Mouse (Mus musculus): ENCODE results near the gene Auts2. TPM values are rescaled to one million over a fixed set of nuclear protein-coding genes. Genes with fewer than 3 reads are reported as not detected.
A peak's percentile ranks its signal among the peaks of the same experiment; 100 is the strongest.
"Not testable (repeated sequence)": the region's sequence is repeated elsewhere in the genome, so short reads cannot be mapped to it uniquely, and the experiment has no call there.

The Auts2 gene
- 10 to 100 TPM; 24.3 to 29.9 TPM for total RNA-seq (2021)
- long read RNA-seq, experiment 1, partial matches to known transcripts: 0 of 3 reads
- long read RNA-seq, experiment 1, other reads (novel, unspliced or antisense): 3 of 3 reads
- long read RNA-seq, experiment 2: 0 reads

DNA sequence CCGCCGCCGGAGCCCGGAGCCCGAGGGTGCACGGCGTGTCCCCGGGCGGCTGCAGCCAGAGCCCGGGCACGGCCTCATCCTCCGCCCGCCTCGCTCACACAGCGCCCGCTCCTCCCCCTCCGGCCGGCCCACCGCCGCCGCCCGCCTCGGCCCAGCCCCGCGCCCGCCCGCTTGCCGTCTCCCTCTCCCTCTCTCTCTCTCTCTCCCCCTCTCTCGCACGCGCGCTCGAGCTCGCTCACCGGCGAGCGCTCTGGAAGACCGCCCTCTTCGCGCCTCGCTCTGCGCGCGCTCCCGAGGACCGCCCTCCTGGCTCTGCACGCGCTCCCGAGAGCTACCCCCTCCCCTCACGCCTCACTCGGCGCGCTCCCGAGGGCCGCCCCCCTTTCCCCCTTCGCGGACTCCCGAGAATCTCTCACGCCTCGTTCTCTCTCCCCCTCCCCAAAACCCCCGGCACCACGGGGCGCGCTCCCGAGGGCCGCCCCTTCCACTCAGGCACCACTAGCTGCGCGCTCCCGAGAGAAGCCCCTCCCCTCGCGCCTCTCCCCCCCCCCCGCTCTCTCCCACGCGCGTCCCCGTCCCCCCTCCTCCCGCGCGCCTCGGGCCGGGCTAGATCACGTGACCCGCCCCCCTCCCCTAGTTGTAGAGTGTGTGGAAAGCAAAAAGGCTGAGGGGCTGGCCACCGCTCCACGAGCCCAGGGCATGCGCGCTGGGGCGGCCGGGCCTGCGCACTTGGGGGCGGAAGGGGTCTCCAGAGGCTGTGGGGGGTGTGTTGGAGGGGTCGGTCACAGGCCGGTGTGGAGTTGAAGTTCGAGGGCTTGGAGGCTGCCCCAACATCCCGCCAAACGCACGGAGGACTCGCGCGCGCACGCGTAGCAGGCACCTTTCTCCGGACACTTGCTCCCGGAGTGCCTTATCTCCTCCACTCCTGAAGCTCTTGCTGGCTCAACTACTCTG, at the start of gene Auts2:
TSS of gene Auts2 (minus strand) at position 227 of the 954 bp plus-strand sequence.
- peak; percentile 86 to 92 for DNase-seq

DNA sequence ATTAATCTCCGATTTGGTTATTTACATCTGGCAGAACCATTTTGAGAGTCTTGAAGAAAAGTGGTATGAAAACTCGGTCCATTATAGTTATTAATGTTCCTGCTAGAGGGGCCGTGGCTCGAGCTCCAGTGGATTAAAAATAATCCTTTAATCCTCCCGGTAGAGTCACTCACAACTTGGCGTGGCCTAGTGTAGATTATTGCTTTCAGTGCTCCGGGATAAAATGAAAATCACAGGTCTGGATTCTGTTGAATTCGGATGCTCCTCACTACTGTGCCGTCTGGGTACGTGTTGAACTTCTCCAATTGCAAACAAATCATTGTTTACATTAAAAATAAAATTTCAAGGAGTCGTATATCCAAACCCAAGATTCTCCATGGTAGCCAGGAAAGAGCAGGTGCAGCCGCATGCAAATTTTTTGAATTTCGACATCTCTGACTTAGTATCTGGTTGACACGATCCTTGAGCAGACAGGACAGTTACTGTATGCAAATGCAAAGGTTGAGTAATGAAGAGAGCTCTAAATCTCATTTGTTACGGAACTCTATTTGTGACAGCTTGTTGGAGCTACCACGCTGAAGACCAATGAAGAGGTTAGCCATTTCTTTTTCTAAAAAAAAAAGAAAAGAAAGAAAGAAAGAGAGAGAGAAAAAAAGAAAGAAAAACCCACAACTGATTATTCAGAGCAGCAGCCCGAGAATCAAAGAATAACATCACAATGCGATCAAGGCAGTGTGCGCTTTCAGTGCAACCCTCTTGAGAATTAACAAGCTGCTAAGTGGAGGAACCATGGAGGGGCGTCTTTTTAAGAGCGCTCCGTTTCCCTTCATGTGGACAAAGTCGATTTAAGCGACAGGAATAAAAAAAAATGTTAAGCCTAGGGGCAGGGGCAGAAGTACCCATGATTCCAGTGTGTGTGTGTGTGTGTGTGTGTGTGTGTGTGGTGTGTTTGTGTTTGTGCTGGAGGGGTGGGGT, 48.9 kb upstream of the Auts2 start:
- no peak for DNase-seq

DNA sequence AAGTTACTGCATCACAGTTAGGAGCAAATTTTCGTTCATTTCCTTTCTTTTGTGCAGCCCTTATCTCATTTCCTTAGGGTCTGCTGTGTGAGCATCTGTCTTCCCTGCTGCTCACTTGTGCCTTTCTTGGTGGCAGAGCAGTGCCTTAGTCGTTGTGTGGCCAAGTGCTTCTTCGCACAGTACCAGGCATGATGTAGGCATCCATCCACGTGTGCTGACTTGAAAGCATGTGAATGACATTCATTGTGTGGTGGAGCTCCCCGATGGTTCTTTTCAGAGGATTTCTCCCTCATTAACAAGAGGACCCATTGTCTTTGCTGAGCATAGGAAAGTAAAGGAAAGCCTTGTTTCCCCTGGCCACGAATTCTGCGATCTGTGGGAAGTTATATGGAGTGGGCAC, 36.6 kb upstream of the Auts2 start:
- DNase-seq: no peak

GRCm38 (mm10) chr5:132560771-132561170, 17.6 kb upstream of the Auts2 start:
- not testable (repeated sequence) for DNase-seq

DNA sequence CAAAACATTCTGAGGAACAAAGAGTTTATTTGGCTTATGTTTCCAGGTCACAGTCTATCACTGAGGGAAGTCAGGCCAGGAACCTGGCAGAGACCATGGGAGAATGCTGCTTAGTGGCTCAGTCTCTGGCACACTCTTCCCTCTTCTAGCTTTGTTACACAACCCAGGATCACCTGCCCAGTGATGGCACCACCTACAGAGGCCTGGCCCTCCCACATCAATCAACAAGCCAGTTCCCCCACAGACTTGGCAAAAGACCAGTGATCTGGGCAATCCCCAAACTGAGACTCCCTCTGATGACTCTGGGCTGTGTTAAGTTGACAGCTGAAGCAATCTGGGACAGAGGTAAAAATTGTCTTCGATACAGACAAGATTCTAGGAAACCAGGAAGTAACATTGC, 2.6 kb upstream of the Auts2 start:
- DNase-seq: peak; percentile 43 to 73

GRCm38 (mm10) chr5:132544176-132544995, 1.2 kb upstream of the Auts2 start:
- DNase-seq: peak; percentile 24 to 41

GRCm38 (mm10) chr5:132542381-132543020, 643 bp downstream of the Auts2 start:
- peak; percentile 4 to 42 for DNase-seq

DNA sequence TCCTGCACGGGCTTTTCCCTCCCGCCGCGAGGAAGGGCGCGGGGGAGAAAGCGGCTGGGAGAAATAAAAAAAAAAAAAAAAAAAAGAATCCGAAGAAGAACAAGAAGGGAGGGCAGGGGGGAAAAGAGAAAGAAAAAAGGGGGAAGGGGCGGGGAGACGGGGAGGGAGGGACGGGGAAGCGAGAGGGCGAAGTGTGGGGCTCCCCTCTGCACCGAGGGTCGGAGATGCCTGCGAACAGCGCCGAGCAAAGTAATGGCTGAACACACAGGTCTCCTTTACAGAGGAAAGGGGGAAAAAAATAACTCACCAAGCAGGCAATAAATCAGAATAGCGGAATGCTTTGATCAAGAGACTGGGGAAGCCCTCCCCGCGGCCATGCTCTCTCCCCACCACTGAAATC, 1.2 kb downstream of the Auts2 start:
- no peak for DNase-seq

DNA sequence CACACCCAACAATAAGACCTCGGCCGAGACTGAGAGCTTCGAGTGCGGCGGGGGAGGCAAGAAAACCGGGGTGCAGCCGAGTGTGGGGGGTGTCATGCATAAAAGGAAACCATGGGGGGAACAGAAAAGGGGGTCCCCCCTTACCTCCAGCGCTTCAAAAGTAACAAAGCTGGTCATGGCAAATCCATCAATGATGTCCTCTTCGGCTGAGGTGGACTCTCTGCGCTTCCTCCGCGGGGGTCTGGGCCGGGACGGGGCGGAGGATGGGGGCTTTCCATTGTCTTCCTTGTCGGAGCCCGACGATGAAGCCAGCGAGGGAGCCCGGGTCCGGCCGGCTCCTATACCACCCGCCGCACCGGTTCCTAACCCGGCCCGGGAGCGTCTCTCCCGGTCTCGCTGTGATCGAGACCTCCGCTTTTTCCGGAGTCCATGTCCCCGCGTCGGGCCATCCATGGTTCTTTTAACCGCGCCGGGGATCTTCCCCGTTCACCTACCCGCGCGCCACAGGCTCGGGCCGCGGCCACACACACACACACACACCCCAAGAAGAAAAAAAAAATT, 1.7 kb downstream of the Auts2 start:
- DNase-seq: peak; percentile 14 to 57

DNA sequence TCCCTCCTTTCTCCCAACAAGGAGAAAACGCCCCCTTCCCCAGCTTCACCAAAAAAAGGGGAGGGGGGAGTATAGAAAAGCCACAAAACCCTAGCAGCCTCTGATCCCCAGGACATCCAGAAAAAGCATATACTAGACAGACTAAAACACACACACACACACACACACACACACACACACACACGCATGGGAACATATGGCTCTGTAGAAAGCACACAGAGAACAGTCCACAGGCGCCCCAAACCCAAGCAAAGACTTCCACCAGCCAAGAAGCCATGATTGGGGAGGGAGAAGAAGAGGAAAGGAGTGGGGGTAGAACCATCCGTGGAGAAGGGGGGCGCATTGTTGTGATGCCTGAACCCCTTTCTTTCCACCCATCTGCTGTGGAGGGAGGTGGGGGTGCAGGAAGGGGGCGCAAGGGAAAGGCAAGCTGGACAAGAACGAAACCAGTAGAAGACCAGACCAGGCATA, 2.3 kb downstream of the Auts2 start:
- DNase-seq: peak in 1 of 2 experiments; percentile 29

GRCm38 (mm10) chr5:132537475-132537874, 5.7 kb downstream of the Auts2 start:
- DNase-seq: no peak

GRCm38 (mm10) chr5:132526395-132526794, 16.7 kb downstream of the Auts2 start:
- no peak for DNase-seq

- DNase-seq: peak; percentile 18 to 30
Observed at GRCm38 (mm10) chr5:132521358-132521873, 21.7 kb downstream of the Auts2 start.

- DNase-seq: no peak
Observed at GRCm38 (mm10) chr5:132517879-132518278, 25.3 kb downstream of the Auts2 start.

DNA sequence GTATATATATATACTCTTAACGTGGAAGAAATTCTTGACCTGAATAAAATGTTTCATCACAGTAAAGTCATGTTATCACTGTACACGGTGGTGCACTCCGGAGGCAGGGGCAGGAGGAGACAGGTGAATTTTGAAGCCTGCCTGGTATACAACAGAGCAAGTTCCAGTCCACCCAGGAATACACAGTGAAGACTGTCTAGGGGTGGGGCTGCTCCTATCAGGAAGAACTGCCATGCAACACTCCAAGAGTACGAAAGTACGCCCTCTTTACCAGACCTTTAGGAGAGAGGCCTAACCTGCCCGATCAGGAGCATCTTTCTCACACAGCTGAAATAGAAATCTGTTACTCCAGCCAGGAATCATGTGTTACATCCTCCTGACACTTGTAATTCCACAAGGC, 28.6 kb downstream of the Auts2 start:
- no peak for DNase-seq

GRCm38 (mm10) chr5:132513206-132513605, 29.9 kb downstream of the Auts2 start:
- DNase-seq: no peak

- DNase-seq: peak; percentile 29 to 39
Observed at GRCm38 (mm10) chr5:132509464-132509885, 33.7 kb downstream of the Auts2 start.

DNA sequence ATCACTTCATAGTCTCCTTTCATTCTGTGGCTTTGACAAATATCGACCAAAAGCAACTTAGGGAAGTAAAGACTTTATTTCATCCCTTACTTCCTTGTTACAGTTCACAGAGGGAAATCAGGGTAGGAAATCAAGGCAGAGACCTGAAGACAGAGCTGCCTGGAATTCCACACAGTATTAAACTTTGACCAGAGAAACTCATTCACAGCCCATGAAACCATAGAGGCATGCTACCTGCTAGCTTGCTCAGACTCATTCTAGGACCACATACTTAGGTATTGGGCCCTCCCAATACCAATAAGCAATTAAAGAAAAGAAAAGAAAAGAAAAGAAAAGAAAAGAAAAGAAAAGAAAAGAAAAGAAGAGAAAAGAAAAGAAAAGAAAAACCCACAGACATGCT, 38.3 kb downstream of the Auts2 start:
- no peak for DNase-seq

GRCm38 (mm10) chr5:132503431-132503830, 39.7 kb downstream of the Auts2 start:
- no peak for DNase-seq

DNA sequence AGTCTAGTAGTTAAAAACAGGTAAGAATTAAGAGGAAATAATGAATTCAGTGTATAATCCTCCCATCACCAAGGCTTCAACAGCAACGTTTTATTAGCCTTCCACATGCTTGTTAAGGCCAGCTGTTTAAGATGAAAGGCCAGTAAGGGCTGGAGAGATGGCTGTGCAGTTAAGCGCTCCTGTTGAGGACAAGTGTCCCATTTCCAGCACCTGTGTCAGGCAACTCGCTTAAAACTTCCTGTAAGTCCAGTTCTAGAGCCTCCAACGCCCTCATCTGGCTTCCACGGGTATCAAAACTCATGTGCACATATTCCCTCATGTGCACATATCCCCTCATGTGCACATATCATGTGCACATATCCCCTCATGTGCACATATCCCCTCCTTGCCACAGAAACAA, 41.1 kb downstream of the Auts2 start:
- DNase-seq: no peak
